Mouse (Mus musculus): Measurements from ENCODE around the gene Tbc1d9. TPM values are rescaled to one million over a fixed set of nuclear protein-coding genes. Genes with fewer than 3 reads are reported as not detected.

The Tbc1d9 gene
- 17.4 and 17.8 TPM in 2 replicates for polyA plus RNA-seq (2015; fragmentation: Nextera tagmentation; extraction: Ambion mirVana)

DNA sequence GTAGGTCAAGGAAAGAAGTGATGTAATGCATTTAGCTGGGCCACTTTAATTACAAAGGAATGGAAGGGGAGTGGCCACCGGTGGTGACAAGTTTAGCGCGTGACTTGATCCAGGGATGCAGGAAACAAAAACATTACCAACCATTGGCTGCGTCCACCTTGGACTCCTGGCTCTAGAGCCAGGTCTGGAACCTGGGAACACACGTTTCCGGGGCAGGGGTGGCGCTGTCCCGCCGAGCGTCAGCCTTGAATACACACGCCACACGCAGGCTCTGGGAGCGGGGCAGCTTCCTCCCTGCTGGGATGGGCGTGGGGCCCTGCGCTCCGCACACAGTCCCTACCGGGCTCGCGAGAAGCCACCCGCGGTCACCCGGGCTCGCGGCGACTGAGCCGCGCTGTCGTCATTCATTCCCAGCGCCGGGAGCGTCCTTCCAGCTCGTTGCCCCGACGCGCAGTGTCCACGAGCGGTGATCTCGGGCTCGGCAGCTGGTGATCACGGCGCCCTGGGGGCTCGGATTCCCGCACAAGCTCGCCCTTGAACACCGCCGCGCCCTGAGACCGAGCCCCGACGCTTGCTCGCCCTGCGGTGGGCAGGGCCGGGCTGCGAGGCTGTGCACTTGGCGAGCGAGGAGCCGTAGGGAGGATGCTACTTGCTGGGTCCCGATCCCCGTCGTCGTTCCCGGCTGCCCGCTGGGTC lies at the start of gene Tbc1d9:
Tbc1d9 (plus strand) TSS at position 118 of the 696 bp plus-strand sequence.
- WGBS = under 1% methylated on average over 61 of the region's 63 CpGs
- ATAC-seq = peak; percentile 92
- H3K4me3 ChIP-seq (ENCODE audit: low read depth, low read length) = peak within 1 kb of the TSS; percentile 89
- H3K27me3 ChIP-seq (ENCODE audit: control insufficient read depth, insufficient read depth, low read depth, low read length) = no peaks in the 10 kb centered on the region
- H3K4me2 ChIP-seq (ENCODE audit: low read length) = peak within 1 kb of the TSS; percentile 81
- no peaks in the 10 kb centered on the region for H3K36me3 ChIP-seq (ENCODE audit: control insufficient read depth, insufficient read depth, low read length)
- no peaks in the 10 kb centered on the region for H3K9me3 ChIP-seq (replicated peaks; ENCODE audit: control insufficient read depth, low read length, poor library complexity, severe bottlenecking)
- peak within 1 kb of the TSS; percentile 99 for H3K9ac ChIP-seq (ENCODE audit: low read depth, low read length)
- H3K4me1 ChIP-seq (ENCODE audit: control insufficient read depth, insufficient read depth, low read length) = peaks cover 26% of the 10 kb centered on the region
- peak within 1 kb of the TSS; percentile 97 for H3K27ac ChIP-seq (ENCODE audit: low read length)

DNA sequence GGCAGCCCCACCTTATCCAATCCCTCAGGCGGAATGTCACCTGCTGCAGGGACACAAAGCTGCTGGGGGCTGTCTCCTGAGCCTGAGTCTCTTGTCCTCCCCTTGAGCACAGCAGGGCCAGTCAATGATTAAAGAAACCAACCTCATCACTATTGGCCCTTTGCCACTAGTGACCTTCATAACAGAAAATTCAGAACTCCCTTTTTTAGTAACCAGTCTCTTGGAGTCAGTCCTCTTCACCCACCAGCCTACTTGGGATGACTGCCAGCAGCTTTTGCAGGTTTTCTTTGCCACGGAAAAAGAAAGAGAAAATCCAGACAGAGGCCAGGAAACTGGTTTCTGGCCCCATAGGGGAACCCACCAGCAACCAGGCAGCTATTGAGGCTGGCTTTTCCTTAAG lies 30.1 kb upstream of the Tbc1d9 start:
- no peaks in the 10 kb centered on the region for H3K9me3 ChIP-seq (replicated peaks; ENCODE audit: control insufficient read depth, low read length, poor library complexity, severe bottlenecking)
- no peak overlapping the region for H3K9ac ChIP-seq (ENCODE audit: low read depth, low read length)
- H3K4me2 ChIP-seq (ENCODE audit: low read length) = no peak overlapping the region
- ATAC-seq = no peak
- WGBS = 45% methylated on average over 2 of the region's 2 CpGs
- H3K27me3 ChIP-seq (ENCODE audit: control insufficient read depth, insufficient read depth, low read depth, low read length) = no peaks in the 10 kb centered on the region
- H3K36me3 ChIP-seq (ENCODE audit: control insufficient read depth, insufficient read depth, low read length) = no peaks in the 10 kb centered on the region
- no peaks in the 10 kb centered on the region for H3K4me1 ChIP-seq (ENCODE audit: control insufficient read depth, insufficient read depth, low read length)
- no peak overlapping the region for H3K4me3 ChIP-seq (ENCODE audit: low read depth, low read length)
- H3K27ac ChIP-seq (ENCODE audit: low read length) = no peak overlapping the region

DNA sequence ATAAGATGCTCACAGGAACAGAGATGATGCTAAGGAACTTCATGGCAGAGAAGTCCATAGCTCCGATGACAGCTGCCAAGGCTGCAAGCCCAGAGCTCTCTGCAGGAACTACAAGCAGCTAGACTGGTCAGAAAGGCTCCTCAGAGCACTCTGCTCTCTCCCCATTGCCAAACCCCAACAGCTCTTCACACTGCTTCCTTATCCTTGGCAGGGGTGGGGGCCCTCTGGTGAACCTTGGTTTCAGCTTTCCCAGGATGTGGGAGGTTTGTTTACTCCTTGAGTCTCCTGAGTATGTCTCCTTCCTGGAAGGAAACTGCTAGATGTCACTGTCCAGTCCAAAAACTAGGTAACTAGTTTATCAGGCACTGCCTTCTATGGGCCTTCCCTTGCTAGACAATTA lies 25.1 kb upstream of the Tbc1d9 start:
- H3K36me3 ChIP-seq (ENCODE audit: control insufficient read depth, insufficient read depth, low read length) = no peaks in the 10 kb centered on the region
- H3K4me2 ChIP-seq (ENCODE audit: low read length) = no peak overlapping the region
- WGBS = 63% methylated on average over 1 of the region's 1 CpGs
- no peak overlapping the region for H3K27ac ChIP-seq (ENCODE audit: low read length)
- no peak for ATAC-seq
- no peaks in the 10 kb centered on the region for H3K9me3 ChIP-seq (replicated peaks; ENCODE audit: control insufficient read depth, low read length, poor library complexity, severe bottlenecking)
- no peaks in the 10 kb centered on the region for H3K27me3 ChIP-seq (ENCODE audit: control insufficient read depth, insufficient read depth, low read depth, low read length)
- H3K4me3 ChIP-seq (ENCODE audit: low read depth, low read length) = no peak overlapping the region
- H3K4me1 ChIP-seq (ENCODE audit: control insufficient read depth, insufficient read depth, low read length) = no peaks in the 10 kb centered on the region
- H3K9ac ChIP-seq (ENCODE audit: low read depth, low read length) = no peak overlapping the region

DNA sequence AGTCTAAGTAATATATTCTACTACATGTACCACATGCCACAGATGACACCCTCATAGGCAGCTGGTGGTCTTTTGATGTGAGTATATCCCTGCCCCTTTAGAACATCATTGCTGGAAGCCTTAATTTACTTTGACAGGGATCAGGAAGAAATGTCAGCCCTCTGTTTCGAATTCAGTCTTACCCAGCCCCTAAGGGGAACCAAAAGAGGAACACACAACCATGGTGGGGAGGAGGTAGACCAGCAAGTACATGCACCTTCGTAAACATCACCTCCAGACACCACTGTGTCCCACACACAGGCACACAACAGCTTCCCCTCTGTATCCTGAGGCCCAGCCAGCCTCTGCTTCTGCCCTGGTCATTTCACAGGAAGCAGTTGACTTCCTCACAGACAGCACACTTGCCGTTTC lies 24.4 kb upstream of the Tbc1d9 start:
- Histone ChIP-seq H3K9me3 (replicated peaks; ENCODE audit: control insufficient read depth, low read length, poor library complexity, severe bottlenecking) (no peaks in the 10 kb centered on the region), H3K4me3 (ENCODE audit: low read depth, low read length) (no peak overlapping the region), H3K4me1 (ENCODE audit: control insufficient read depth, insufficient read depth, low read length) (no peaks in the 10 kb centered on the region), H3K4me2 (ENCODE audit: low read length) (no peak overlapping the region), H3K9ac (ENCODE audit: low read depth, low read length) (no peak overlapping the region), H3K27ac (ENCODE audit: low read length) (no peak overlapping the region), H3K27me3 (ENCODE audit: control insufficient read depth, insufficient read depth, low read depth, low read length) (no peaks in the 10 kb centered on the region), H3K36me3 (ENCODE audit: control insufficient read depth, insufficient read depth, low read length) (no peaks in the 10 kb centered on the region)
- WGBS = 59% methylated on average over 3 of the region's 3 CpGs
- no peak for ATAC-seq

DNA sequence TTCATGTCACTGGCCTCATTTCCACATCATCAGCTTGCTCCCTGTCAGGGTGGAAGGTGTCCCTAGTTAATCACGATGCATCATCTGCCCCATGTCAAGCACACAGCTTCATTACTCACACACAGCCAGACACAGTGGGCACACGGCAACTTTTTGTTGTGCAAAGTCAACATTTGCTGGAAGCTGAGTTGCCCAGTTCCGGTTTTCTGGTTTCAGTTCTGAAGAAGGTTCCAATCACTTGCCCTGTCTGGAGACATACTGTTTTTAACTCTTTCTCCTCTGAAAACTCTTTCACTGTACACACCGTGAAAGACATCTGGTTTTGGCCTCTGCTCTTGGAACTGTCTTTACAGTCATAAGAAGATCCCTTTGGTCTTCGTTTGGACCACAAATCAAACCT lies 23.8 kb upstream of the Tbc1d9 start:
- Histone ChIP-seq H3K9ac (ENCODE audit: low read depth, low read length) (no peak overlapping the region), H3K36me3 (ENCODE audit: control insufficient read depth, insufficient read depth, low read length) (no peaks in the 10 kb centered on the region)

DNA sequence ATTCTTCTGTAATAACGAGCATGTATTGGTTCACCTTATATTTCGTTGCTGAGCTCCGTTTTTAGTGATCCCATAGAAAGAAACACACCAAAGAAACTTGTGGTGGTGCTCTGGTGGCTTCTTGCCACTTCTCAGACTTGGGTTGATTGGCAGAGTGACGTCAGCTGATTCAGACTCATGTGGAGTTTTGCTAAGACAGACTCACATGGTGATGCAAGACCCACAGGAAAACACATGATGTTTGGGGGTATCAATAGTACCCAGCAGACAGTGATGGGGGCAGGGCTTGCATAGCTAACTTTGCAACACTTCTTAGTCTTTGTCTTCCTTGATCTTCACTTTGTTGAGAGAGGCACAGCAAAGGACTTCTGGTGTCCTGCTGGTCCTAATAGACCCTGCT lies 20.6 kb upstream of the Tbc1d9 start:
- Histone ChIP-seq H3K9me3 (replicated peaks; ENCODE audit: control insufficient read depth, low read length, poor library complexity, severe bottlenecking) (no peaks in the 10 kb centered on the region), H3K4me3 (ENCODE audit: low read depth, low read length) (no peak overlapping the region), H3K36me3 (ENCODE audit: control insufficient read depth, insufficient read depth, low read length) (no peaks in the 10 kb centered on the region), H3K27ac (ENCODE audit: low read length) (no peak overlapping the region), H3K4me1 (ENCODE audit: control insufficient read depth, insufficient read depth, low read length) (no peaks in the 10 kb centered on the region), H3K27me3 (ENCODE audit: control insufficient read depth, insufficient read depth, low read depth, low read length) (no peaks in the 10 kb centered on the region), H3K9ac (ENCODE audit: low read depth, low read length) (no peak overlapping the region), H3K4me2 (ENCODE audit: low read length) (no peak overlapping the region)
- ATAC-seq = no peak
- 98% methylated on average over 4 of the region's 4 CpGs for WGBS

More for the DNA sequence above, 23.8 kb upstream of the Tbc1d9 start:
- Histone ChIP-seq H3K27ac (ENCODE audit: low read length) (no peak overlapping the region), H3K4me2 (ENCODE audit: low read length) (no peak overlapping the region), H3K27me3 (ENCODE audit: control insufficient read depth, insufficient read depth, low read depth, low read length) (no peaks in the 10 kb centered on the region), H3K4me1 (ENCODE audit: control insufficient read depth, insufficient read depth, low read length) (no peaks in the 10 kb centered on the region), H3K9me3 (replicated peaks; ENCODE audit: control insufficient read depth, low read length, poor library complexity, severe bottlenecking) (no peaks in the 10 kb centered on the region), H3K4me3 (ENCODE audit: low read depth, low read length) (no peak overlapping the region)
- 77% methylated on average over 5 of the region's 5 CpGs for WGBS
- no peak for ATAC-seq

DNA sequence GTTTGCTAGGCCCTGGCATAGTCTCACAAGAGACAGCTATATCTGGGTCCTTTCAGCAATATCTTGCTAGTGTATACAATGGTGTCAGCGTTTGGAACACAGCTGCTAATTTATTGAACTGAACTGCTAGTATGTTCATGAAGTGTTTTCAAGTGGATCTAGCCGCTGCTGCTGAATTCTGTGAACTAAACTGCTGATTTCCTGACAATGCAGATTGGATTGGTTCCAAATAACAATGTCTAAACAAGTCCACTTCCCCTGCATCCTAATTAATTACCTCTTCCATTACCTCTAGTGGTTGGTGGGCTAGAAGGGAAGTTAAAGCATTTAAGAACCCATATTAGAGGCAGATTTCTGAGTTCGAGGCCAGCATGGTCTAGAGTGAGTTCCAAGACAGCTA lies 19.7 kb upstream of the Tbc1d9 start:
- Histone ChIP-seq H3K4me2 (ENCODE audit: low read length) (no peak overlapping the region), H3K36me3 (ENCODE audit: control insufficient read depth, insufficient read depth, low read length) (no peaks in the 10 kb centered on the region), H3K4me3 (ENCODE audit: low read depth, low read length) (no peak overlapping the region), H3K27me3 (ENCODE audit: control insufficient read depth, insufficient read depth, low read depth, low read length) (no peaks in the 10 kb centered on the region), H3K27ac (ENCODE audit: low read length) (no peak overlapping the region), H3K9ac (ENCODE audit: low read depth, low read length) (no peak overlapping the region), H3K4me1 (ENCODE audit: control insufficient read depth, insufficient read depth, low read length) (no peaks in the 10 kb centered on the region), H3K9me3 (replicated peaks; ENCODE audit: control insufficient read depth, low read length, poor library complexity, severe bottlenecking) (no peaks in the 10 kb centered on the region)
- ATAC-seq = no peak
- 81% methylated on average over 3 of the region's 3 CpGs for WGBS

DNA sequence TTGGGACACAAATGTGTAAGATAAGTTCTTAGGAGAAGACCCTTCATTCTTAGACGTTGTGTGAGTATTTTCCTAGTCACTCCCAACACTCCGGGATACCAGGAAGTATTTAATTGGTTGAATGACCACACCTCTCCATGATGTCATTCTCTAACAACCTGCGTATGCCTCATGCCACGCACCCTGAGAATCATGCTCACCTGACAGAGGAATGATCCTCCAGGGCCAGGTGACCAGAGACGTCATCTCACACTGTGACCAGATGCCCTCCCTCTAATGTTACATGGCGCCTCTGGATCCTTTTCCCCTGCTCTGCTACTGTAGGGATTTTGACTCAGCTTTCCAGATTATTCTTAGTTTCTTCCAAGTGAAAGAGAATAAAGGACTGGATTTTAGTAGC lies 16.0 kb upstream of the Tbc1d9 start:
- Histone ChIP-seq H3K27ac (ENCODE audit: low read length) (no peak overlapping the region), H3K4me2 (ENCODE audit: low read length) (no peak overlapping the region), H3K9ac (ENCODE audit: low read depth, low read length) (no peak overlapping the region), H3K4me1 (ENCODE audit: control insufficient read depth, insufficient read depth, low read length) (no peaks in the 10 kb centered on the region), H3K4me3 (ENCODE audit: low read depth, low read length) (no peak overlapping the region), H3K9me3 (replicated peaks; ENCODE audit: control insufficient read depth, low read length, poor library complexity, severe bottlenecking) (no peaks in the 10 kb centered on the region), H3K27me3 (ENCODE audit: control insufficient read depth, insufficient read depth, low read depth, low read length) (no peaks in the 10 kb centered on the region), H3K36me3 (ENCODE audit: control insufficient read depth, insufficient read depth, low read length) (no peaks in the 10 kb centered on the region)
- WGBS = 92% methylated on average over 6 of the region's 6 CpGs
- ATAC-seq = no peak

DNA sequence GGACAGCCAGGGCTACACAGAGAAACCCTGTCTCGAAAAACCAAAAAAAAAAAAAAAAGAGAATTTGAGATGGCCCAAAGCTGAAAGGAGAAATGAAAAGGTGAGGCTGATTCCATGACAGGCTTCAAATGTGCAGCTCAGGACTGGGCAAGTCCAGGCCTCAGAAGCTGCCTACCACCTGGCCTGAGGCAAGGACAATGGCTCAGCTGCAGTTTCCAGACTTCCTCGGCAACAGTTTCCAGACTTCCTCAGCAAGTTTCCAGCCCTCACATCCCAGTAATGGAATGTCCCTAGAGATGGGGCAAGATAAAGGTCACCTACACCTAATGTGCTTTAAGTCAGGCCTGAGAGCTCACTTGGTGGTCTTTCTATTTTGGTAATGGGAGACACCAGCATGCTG lies 13.1 kb upstream of the Tbc1d9 start:
- ATAC-seq = no peak
- Histone ChIP-seq H3K9me3 (replicated peaks; ENCODE audit: control insufficient read depth, low read length, poor library complexity, severe bottlenecking) (no peaks in the 10 kb centered on the region), H3K27ac (ENCODE audit: low read length) (no peak overlapping the region), H3K4me2 (ENCODE audit: low read length) (no peak overlapping the region), H3K4me3 (ENCODE audit: low read depth, low read length) (no peak overlapping the region), H3K9ac (ENCODE audit: low read depth, low read length) (no peak overlapping the region), H3K27me3 (ENCODE audit: control insufficient read depth, insufficient read depth, low read depth, low read length) (no peaks in the 10 kb centered on the region), H3K4me1 (ENCODE audit: control insufficient read depth, insufficient read depth, low read length) (no peaks in the 10 kb centered on the region), H3K36me3 (ENCODE audit: control insufficient read depth, insufficient read depth, low read length) (no peaks in the 10 kb centered on the region)
- 64% methylated on average over 1 of the region's 2 CpGs for WGBS

Measured in midbrain, embryonic 16.5 days (tissue).